Mouse (Mus musculus) lung, embryonic 14.5 days (tissue): ENCODE data around the gene Rap1gap2. TPM values are rescaled to one million over a fixed set of nuclear protein-coding genes. Genes with fewer than 3 reads are reported as not detected.
A peak's percentile ranks its signal among the peaks of the same experiment; 100 is the strongest.

Experiments used
- ATAC-seq: fragments of 200-750 bp; cut with Nextera tagmentation; 2 replicates; pipeline ENCODE4 v1.8.0; 2017; ENCODE audit warnings: mild to moderate bottlenecking, moderate TSS enrichment, moderate library complexity; ENCODE audit not compliant: insufficient read depth
- DNase-seq: peaks from one replicate; pipeline ENCODE4 v3.0.0-alpha.2; 2015
- H3K27ac ChIP-seq: fragments of 300-500 bp; sonication (generic); 2 replicates; pipeline ENCODE4 v1.5.1; 2014; ENCODE audit warnings: low read depth, mild to moderate bottlenecking, moderate library complexity
- H3K27me3 ChIP-seq: fragments of 300-500 bp; sonication (generic); 2 replicates; pipeline ENCODE4 v1.6.1; 2014; ENCODE audit warnings: low read length, control low read depth; ENCODE audit not compliant: insufficient read depth
- H3K36me3 ChIP-seq: fragments of 300-500 bp; sonication (generic); 2 replicates; pipeline ENCODE4 v1.6.1; 2014; ENCODE audit warnings: control low read depth; ENCODE audit not compliant: insufficient read depth
- H3K4me1 ChIP-seq: fragments of 300-500 bp; sonication (generic); 2 replicates; pipeline ENCODE4 v1.6.1; 2014; ENCODE audit warnings: antibody characterized with exemption, control low read depth; ENCODE audit not compliant: insufficient read depth
- H3K4me2 ChIP-seq: fragments of 300-500 bp; sonication (generic); 2 replicates; pipeline ENCODE4 v1.6.1; 2014; ENCODE audit warnings: mild to moderate bottlenecking
- H3K4me3 ChIP-seq: fragments of 300-500 bp; sonication (generic); 2 replicates; pipeline ENCODE4 v1.5.1; 2014; ENCODE audit warnings: low read depth, low read length
- H3K9ac ChIP-seq: fragments of 300-500 bp; sonication (generic); 2 replicates; pipeline ENCODE4 v1.6.1; 2014
- H3K9me3 ChIP-seq: fragments of 300-500 bp; sonication (generic); 2 replicates; pipeline ENCODE4 v1.6.1; 2016; ENCODE audit warnings: low read depth, low read length, control low read depth
- CTCF ChIP-seq: IDR thresholded peaks from 2 replicates; pipeline ENCODE4 v1.5.1; 2016; ENCODE audit warnings: antibody characterized with exemption, low read depth
- WGBS: fragments of 180-500 bp; shearing (Covaris S2); extraction: QIAGEN DNeasy Blood & Tissue Kit; methylation state at CpG from one replicate; pipeline ENCODE4 v1.1.7; 2014; 5-methylcytosine and 5-hydroxymethylcytosine counted together
- polyA plus RNA-seq: library from polyadenylated mRNA; unstranded; fragments of >200 nt; fragmentation: Nextera tagmentation; extraction: Ambion mirVana; gene quantifications from 2 replicates; pipeline ENCODE4 v1.2.1, GENCODE M21; 2014

Rap1gap2 gene
- polyA plus RNA-seq, 1 experiment from 2014 or later = 2.6 TPM

DNA sequence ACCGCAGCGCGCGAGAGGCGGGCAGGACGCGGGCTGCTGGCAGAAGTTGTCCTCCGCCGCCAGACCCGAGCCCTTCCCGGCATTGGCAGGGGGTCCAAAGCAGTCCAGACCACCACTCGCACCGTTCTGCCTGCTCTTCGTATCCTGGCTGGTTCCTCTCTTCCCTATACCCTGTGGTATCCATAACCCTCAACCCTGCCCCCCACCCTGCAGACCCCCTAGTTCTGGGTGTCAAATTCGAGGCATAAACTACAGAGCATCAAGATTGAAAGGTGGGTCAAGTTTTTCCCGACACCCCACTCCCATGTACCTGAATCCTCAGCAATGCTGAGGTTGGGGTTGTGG, 9.2 kb upstream of the Rap1gap2 start:
- peaks cover 21% of the 10 kb centered on the region for H3K27me3 ChIP-seq

DNA sequence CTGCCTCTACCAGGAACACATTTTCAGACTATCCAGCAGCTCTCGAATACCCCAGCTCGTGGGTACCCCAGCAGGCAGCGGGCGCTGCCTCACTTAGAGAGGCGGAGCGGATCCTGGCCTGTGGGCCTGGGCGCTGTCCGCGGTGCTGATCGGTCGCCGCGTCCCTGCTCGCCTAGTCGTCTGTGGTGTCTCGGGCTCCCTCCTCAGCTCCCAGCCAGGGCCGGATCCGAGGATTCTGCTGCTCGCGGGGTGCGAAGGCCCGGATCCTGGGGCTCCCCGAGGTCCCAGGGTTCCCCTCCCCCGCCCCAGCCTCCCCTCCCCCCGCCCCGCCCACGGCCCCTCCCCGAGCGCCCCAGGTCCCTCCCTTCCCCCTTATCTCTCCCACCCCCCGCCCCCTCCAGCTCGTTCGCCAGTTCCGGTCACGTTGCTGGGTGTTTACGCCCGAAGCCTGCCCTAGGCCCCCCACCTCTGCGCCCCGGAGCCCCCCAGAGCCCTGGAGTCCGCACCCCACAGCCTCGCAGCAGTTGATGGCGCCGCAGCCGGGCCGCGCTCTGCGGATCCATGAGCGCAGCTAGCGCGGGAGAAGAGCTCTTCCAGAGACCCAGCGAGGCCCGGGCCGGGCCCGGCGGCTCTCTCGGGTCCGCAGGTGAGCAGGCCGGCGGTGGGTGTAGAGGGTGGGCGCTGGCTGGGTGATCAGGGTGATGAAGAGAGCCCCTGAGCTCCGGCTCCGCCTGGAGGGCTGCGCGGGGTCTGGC, 8.7 kb upstream of the Rap1gap2 start, which contains the start of gene Ccdc92b:
Gene Ccdc92b, plus strand, starts transcription at position 405 of the 755 bp plus-strand sequence.
- H3K4me1 ChIP-seq = peaks cover 4% of the 10 kb centered on the region; the same call in 1 of the 2 replicates
- H3K4me3 ChIP-seq = peak within 1 kb of the TSS; percentile 29
- peak; percentile 94 for DNase-seq
- under 1% methylated on average over 59 of the region's 63 CpGs for WGBS
- no peaks in the 10 kb centered on the region for H3K9me3 ChIP-seq
- H3K4me2 ChIP-seq = peak within 1 kb of the TSS; percentile 59
- peaks cover 21% of the 10 kb centered on the region for H3K27me3 ChIP-seq
- peak; percentile 26 for TF ChIP-seq CTCF
- ATAC-seq = peak; percentile 89
- H3K9ac ChIP-seq = no peak within 1 kb of the TSS
- H3K36me3 ChIP-seq = no peaks in the 10 kb centered on the region
- H3K27ac ChIP-seq = no peak within 1 kb of the TSS

More for the DNA sequence above, 9.2 kb upstream of the Rap1gap2 start:
- Histone ChIP-seq H3K36me3 (no peaks in the 10 kb centered on the region), H3K4me2 (peak overlapping the region; percentile 59), H3K9me3 (no peaks in the 10 kb centered on the region), H3K9ac (no peak overlapping the region), H3K4me3 (peak overlapping the region; percentile 29), H3K4me1 (peaks cover 4% of the 10 kb centered on the region; the same call in 1 of the 2 replicates), H3K27ac (no peak overlapping the region)
- TF ChIP-seq CTCF = no peak
- WGBS = 5% methylated on average over 16 of the region's 16 CpGs
- ATAC-seq = no peak
- DNase-seq = no peak

DNA sequence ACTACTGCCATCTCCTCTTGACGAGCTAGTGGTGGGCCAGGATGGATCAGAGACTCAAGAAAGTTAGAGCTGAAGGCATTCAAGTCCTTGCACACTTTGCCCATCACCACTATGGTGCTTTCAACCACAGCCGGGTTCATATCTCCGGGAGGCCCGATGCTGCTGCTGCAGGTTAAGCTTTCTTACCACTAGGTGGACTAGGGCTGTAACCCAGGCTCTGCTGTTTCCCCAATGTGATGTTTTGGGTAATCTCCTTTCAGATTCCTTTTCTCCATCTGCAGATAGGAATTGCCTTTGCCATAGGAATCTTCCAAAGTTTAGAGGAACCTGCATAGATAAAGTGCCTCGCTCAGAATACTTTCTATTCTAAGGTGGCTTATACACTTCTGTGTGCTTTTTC, 4.9 kb upstream of the Rap1gap2 start:
- 47% methylated on average over 5 of the region's 5 CpGs for WGBS
- Histone ChIP-seq H3K36me3 (no peaks in the 10 kb centered on the region), H3K9ac (no peak overlapping the region), H3K4me2 (no peak overlapping the region), H3K4me3 (no peak overlapping the region), H3K27me3 (peaks cover 32% of the 10 kb centered on the region), H3K27ac (no peak overlapping the region), H3K4me1 (no peaks in the 10 kb centered on the region), H3K9me3 (no peaks in the 10 kb centered on the region)
- no peak for ATAC-seq
- no peak for TF ChIP-seq CTCF
- no peak for DNase-seq

DNA sequence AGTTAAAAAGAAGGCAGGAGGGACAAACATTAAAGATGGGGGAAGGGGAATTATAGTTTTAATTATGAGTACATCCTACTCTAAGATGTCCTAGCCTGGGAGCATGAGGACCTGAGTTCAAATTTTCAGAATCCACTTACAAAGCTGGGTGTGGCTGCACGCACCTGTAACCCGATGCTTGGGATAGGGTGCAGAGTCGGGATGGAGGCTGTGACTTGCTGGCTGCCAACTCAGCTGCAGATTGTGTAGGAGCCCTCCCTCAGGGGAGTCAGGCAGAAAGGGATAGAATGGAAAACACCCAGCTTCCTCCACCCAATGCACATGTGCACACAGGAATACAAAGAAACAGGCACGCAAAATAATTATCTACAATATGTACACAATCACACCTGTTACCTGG, 2.7 kb upstream of the Rap1gap2 start:
- no peaks in the 10 kb centered on the region for H3K4me1 ChIP-seq
- no peak overlapping the region for H3K27ac ChIP-seq
- no peaks in the 10 kb centered on the region for H3K36me3 ChIP-seq
- no peak for TF ChIP-seq CTCF
- H3K9ac ChIP-seq = no peak overlapping the region
- peaks cover 32% of the 10 kb centered on the region for H3K27me3 ChIP-seq
- ATAC-seq (no peak), DNase-seq (no peak)
- 57% methylated on average over 4 of the region's 4 CpGs for WGBS
- no peak overlapping the region for H3K4me3 ChIP-seq
- no peaks in the 10 kb centered on the region for H3K9me3 ChIP-seq
- no peak overlapping the region for H3K4me2 ChIP-seq

DNA sequence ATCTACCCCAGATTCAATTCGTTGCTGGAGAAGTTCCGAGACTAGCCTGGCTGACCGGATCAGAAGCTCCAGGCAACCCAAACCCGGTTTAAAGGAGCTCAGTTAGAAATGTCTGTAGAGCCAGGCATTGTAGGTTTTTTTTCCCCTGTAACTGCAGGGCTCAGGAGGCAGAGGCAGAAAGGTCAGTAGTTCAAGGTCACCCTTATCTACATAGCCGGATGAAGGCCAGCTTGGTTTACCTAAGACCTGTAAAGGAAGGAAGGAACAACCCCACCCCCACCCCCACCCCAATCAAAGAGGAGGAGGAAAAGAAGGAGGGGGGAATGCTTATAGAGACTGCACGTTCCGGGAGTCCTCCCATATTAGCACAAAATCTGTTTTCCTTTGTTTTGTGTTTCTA, 722 bp upstream of the Rap1gap2 start:
- H3K4me3 ChIP-seq = no peak overlapping the region; the same call in 1 of the 2 replicates
- no peaks in the 10 kb centered on the region for H3K4me1 ChIP-seq
- WGBS = 12% methylated on average over 7 of the region's 7 CpGs
- H3K27me3 ChIP-seq = peaks cover 32% of the 10 kb centered on the region
- no peak overlapping the region for H3K27ac ChIP-seq
- no peak for TF ChIP-seq CTCF
- H3K9ac ChIP-seq = no peak overlapping the region
- ATAC-seq (no peak), DNase-seq (no peak)
- H3K36me3 ChIP-seq = no peaks in the 10 kb centered on the region
- H3K9me3 ChIP-seq = no peaks in the 10 kb centered on the region
- peak overlapping the region; percentile 62; the same call in 1 of the 2 replicates for H3K4me2 ChIP-seq

DNA sequence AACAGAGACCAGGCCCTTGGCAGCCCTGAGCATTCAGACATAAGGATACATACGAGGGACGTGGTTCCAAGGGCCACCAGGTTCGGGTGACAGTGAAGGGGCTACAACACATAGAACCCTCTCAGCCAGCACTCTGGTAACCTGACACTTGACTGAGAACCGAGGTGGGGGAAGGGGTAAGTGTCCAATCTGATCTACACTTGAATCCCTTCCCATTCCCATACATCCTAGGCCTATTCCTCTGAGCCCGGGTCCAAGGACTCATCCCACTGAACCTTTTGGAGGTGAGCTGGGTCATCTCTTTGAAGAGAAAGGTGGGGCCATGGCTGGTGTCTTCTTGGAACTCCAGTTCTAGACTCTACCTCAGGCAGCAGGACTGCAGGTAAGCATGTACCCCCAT, 647 bp downstream of the Rap1gap2 start:
- Histone ChIP-seq H3K9ac (no peak overlapping the region), H3K4me2 (no peak overlapping the region), H3K27ac (no peak overlapping the region), H3K4me1 (no peaks in the 10 kb centered on the region), H3K9me3 (no peaks in the 10 kb centered on the region), H3K4me3 (no peak overlapping the region; the same call in 1 of the 2 replicates), H3K27me3 (peaks cover 32% of the 10 kb centered on the region), H3K36me3 (no peaks in the 10 kb centered on the region)
- WGBS = 12% methylated on average over 5 of the region's 5 CpGs
- no peak for DNase-seq
- TF ChIP-seq CTCF = no peak
- ATAC-seq = no peak

DNA sequence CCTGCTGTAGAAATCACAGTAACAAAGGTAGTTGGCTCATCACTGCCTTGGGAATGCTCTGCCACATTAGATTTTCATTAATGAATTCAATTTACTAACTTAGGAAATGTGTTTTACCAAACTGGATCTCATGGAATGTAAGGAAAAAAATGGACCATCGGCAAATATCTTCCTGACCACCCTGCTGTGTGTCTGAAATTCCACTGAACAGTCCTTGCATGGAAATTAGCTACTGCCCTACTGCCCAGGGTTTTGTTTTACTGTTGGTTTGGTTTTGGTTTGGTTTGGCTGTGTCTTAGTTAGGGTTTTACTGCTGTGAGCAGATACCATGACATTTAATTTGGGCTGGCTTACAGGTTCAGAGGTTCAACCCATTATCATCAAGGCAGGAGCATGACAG, 8.4 kb downstream of the Rap1gap2 start:
- ATAC-seq = no peak
- no peaks in the 10 kb centered on the region for H3K36me3 ChIP-seq
- H3K9ac ChIP-seq = no peak overlapping the region
- H3K4me1 ChIP-seq = no peaks in the 10 kb centered on the region
- no peak overlapping the region for H3K27ac ChIP-seq
- peaks cover 6% of the 10 kb centered on the region; the same call in 1 of the 2 replicates for H3K9me3 ChIP-seq
- no peak for DNase-seq
- H3K27me3 ChIP-seq = no peaks in the 10 kb centered on the region
- no peak for TF ChIP-seq CTCF
- no peak overlapping the region for H3K4me2 ChIP-seq
- no peak overlapping the region for H3K4me3 ChIP-seq
- 84% methylated on average over 1 of the region's 1 CpGs for WGBS
